Mouse (Mus musculus) thymus, adult 2 months (tissue): ENCODE measurements around the gene Vamp1.

ENCODE experiments used
- CTCF ChIP-seq: fragments of 200-500 bp; IDR thresholded peaks from 2 replicates; pipeline ENCODE4 v1.5.1; 2012; ENCODE audit warnings: mild to moderate bottlenecking, control low read depth, low read length, moderate library complexity, borderline replicate concordance; ENCODE audit not compliant: control insufficient read depth, poor library complexity, insufficient read depth; ENCODE audit errors: extremely low read depth
- POLR2A ChIP-seq: fragments of 200-500 bp; IDR thresholded peaks from 2 replicates; pipeline ENCODE4 v1.6.1; 2012; ENCODE audit warnings: mild to moderate bottlenecking, low read length, control low read depth, moderate library complexity; ENCODE audit not compliant: control insufficient read depth, poor library complexity, insufficient read depth; ENCODE audit errors: extremely low read depth

DNA sequence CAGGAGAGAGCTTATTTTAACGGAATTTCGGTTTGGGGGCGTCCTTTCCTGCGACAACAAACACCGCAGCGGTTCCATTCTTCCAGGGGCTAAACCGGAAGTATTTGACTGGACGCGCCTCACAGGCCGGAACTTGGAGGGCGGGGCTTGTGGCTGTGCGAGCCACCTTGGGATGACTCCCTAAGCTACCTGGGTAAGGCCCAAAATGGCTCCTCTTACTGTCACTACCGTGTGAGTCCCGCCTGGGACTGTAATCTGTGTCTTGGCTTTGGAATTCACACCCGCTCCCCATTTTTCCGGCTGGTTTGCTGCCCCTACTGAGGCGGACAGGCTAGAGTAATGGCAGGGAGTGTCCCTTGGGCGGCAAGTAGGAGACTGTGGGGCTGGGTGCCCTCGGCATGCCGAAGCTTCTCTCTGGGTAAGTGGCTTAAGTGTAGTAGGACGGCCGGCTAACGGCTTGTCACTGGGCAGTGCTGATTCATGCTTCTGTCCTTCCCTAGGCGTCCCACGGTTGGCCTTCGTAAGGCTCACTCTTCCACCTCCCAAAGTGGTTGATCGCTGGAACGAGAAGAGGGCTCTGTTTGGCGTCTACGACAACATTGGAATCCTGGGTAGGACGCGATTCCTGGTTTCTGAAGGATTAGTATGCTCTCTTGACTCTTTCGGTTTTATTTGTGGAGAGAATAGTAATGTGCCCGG is 23.2 kb upstream of the Vamp1 start:
- TF ChIP-seq POLR2A (no peak; the same call in 1 of the 2 replicates), CTCF (no peak)
